Mouse (Mus musculus): ENCODE data around the gene Arfgef2.

GRCm38 (mm10) chr2:166857118-166857517 lies 51.7 kb downstream of the Arfgef2 start:
- TF ChIP-seq CTCF (IDR thresholded peaks at IDR 0.05; ENCODE audit: extremely low read depth, insufficient read length, insufficient replicate concordance, low read depth, low read length) (peak; percentile 24; the same call in 1 of the 2 replicates), POLR2A (IDR thresholded peaks at IDR 0.05; ENCODE audit: low read depth, low read length) (no peak)

Data from small intestine, adult 2 months (tissue).